Mouse (Mus musculus) embryonic facial prominence, embryonic 11.5 days (tissue): Measurements from ENCODE around the gene Mbd3. TPM values are rescaled to one million over a fixed set of nuclear protein-coding genes. Genes with fewer than 3 reads are reported as not detected.
A peak's percentile ranks its signal among the peaks of the same experiment; 100 is the strongest.

ENCODE experiments used
- ATAC-seq: fragments of 200-750 bp; cut with Nextera tagmentation; replicated peaks from 2 replicates; pipeline ENCODE4 v1.8.0; 2017; ENCODE audit warnings: low read depth; ENCODE audit not compliant: insufficient number of reproducible peaks, low FRiP score, low TSS enrichment
- DNase-seq: peaks from one replicate; pipeline ENCODE4 v3.0.0-alpha.2; 2015; ENCODE audit warnings: low spot score
- H3K27ac ChIP-seq: fragments of 300-500 bp; sonication (generic); replicated peaks from 2 replicates; pipeline ENCODE4 v1.5.1; 2014; ENCODE audit warnings: mild to moderate bottlenecking, low read depth, low read length, control low read depth
- H3K27me3 ChIP-seq: fragments of 300-500 bp; sonication (generic); 2 replicates; pipeline ENCODE4 v1.6.1; 2014; ENCODE audit warnings: mild to moderate bottlenecking, low read length, moderate library complexity, mixed read lengths; ENCODE audit not compliant: control insufficient read depth, insufficient read depth
- H3K36me3 ChIP-seq: fragments of 300-500 bp; sonication (generic); replicated peaks from 2 replicates; pipeline ENCODE4 v1.6.1; 2014; ENCODE audit warnings: low read depth, mild to moderate bottlenecking, low read length, moderate library complexity, mixed read lengths; ENCODE audit not compliant: control insufficient read depth, insufficient read depth
- H3K4me1 ChIP-seq: fragments of 300-500 bp; sonication (generic); 2 replicates; pipeline ENCODE4 v1.6.1; 2014; ENCODE audit warnings: low read length, mixed read lengths; ENCODE audit not compliant: control insufficient read depth, insufficient read depth
- H3K4me2 ChIP-seq: fragments of 300-500 bp; sonication (generic); 2 replicates; pipeline ENCODE4 v1.6.1; 2014; ENCODE audit warnings: low read depth, mild to moderate bottlenecking, control low read depth, low read length, moderate library complexity
- H3K4me3 ChIP-seq: fragments of 300-500 bp; sonication (generic); 2 replicates; pipeline ENCODE4 v1.5.1; 2014; ENCODE audit warnings: low read depth, low read length, control low read depth
- H3K9ac ChIP-seq: fragments of 300-500 bp; sonication (generic); replicated peaks from 2 replicates; pipeline ENCODE4 v1.6.1; 2014; ENCODE audit warnings: mild to moderate bottlenecking, control low read depth, low read length
- H3K9me3 ChIP-seq: fragments of 300-500 bp; sonication (generic); replicated peaks from 2 replicates; pipeline ENCODE4 v1.6.1; 2016; ENCODE audit warnings: mild to moderate bottlenecking, low read length, inconsistent platforms, mixed read lengths; ENCODE audit not compliant: control insufficient read depth
- WGBS: fragments of 180-500 bp; shearing (Covaris S2); extraction: QIAGEN DNeasy Blood & Tissue Kit; methylation state at CpG from one replicate; pipeline ENCODE4 v1.1.7; 2014; 5-methylcytosine and 5-hydroxymethylcytosine counted together
- polyA plus RNA-seq: library from polyadenylated mRNA; unstranded; fragments of >200 nt; fragmentation: Nextera tagmentation; extraction: Ambion mirVana; gene quantifications from 2 replicates; pipeline ENCODE4 v1.2.1, GENCODE M21; 2014

Gene Mbd3
- polyA plus RNA-seq, 1 experiment from 2014 or later: 241 TPM

DNA sequence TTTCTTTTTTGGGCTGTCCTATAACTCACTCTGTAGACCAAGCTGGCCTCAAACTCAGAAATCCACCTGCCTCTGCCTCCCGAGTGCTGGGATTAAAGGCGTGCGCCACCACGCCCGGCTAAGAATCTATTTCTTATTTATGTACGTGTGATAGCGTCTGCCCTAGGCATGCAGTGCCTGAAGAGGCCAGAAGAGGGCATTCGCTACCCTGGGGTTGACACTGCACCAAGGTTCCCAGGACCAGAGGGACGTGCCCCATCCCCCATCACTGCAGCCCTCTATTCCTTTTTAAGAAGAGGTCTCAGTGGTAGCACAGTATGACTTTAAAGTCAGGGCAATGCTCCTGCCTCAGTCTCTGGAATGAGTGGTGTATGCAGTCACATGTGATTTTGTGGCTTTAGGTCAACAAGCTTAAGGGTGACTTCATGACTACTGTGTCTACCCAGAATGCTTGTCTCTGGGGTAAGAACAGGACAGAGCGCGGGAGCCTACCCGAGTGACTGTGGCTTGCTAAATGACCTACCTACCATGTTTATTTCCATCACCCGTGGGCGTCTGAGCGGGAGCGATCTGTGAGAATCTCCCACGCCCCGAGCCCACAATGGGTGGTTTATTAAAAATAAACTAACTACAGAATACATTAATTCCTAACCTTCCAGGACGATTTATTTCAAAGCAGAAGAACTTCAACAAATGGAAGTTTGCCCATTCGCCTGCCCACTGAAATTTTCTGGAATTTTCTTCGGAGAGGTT lies 29.2 kb downstream of the Mbd3 start:
- WGBS: 81% methylated on average over 21 of the region's 21 CpGs
- Histone ChIP-seq H3K27ac (no peak overlapping the region), H3K27me3 (no peaks in the 10 kb centered on the region), H3K36me3 (no peaks in the 10 kb centered on the region), H3K4me3 (no peak overlapping the region), H3K4me2 (no peak overlapping the region), H3K9me3 (no peaks in the 10 kb centered on the region), H3K9ac (no peak overlapping the region), H3K4me1 (no peaks in the 10 kb centered on the region)
- ATAC-seq (no peak), DNase-seq (no peak)

DNA sequence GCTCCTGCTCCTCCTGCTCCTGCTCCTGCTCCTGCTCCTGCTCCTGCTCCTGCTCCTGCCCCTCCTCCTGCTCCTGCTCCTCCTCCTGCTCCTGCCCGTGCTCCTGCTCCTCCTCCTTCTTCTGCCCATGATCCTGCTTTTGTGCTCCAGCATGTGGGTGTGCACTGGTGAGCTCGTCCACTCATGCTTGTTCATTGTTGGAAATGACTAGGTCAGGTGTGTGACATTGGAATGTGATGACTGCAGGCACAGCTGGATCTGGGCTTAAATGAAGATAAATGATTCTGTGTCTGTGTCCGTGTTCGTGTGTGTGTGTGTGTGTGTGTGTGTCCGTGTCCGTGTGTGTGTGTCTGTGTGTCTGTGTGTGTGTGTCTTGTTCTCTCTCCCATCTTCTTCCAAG lies 31.0 kb downstream of the Mbd3 start:
- no peaks in the 10 kb centered on the region for H3K9me3 ChIP-seq
- ATAC-seq (no peak), DNase-seq (no peak)
- H3K4me1 ChIP-seq: no peaks in the 10 kb centered on the region
- 90% methylated on average over 6 of the region's 6 CpGs for WGBS
- no peak overlapping the region for H3K9ac ChIP-seq
- no peak overlapping the region for H3K4me3 ChIP-seq
- H3K27ac ChIP-seq: no peak overlapping the region
- no peak overlapping the region for H3K4me2 ChIP-seq
- H3K36me3 ChIP-seq: no peaks in the 10 kb centered on the region
- H3K27me3 ChIP-seq: peaks cover 7% of the 10 kb centered on the region

DNA sequence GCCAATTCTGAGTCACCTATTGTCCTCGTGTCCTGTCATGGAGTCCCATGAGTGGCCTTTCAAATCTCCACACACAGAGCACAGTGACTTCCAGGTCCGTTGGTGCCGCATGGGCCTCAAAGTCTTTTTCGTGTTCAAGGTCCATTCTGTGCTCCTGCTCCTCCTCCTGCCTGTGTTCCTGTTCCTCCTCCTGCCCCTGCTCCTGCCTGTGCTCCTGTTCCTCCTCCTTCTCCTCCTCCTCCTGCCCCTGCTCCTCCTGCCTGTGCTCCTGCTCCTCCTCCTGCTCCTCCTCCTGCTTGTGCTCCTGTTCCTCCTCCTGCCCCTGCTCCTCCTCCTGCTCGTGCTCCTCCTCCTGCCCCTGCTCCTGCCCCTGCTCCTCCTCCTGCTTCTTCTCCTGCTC lies 31.4 kb downstream of the Mbd3 start:
- no peaks in the 10 kb centered on the region for H3K36me3 ChIP-seq
- WGBS: 61% methylated on average over 5 of the region's 5 CpGs
- no peak for ATAC-seq
- H3K27ac ChIP-seq: no peak overlapping the region
- no peak for DNase-seq
- peaks cover 7% of the 10 kb centered on the region for H3K27me3 ChIP-seq
- H3K4me1 ChIP-seq: no peaks in the 10 kb centered on the region
- H3K4me3 ChIP-seq: no peak overlapping the region
- H3K9ac ChIP-seq: no peak overlapping the region
- no peak overlapping the region for H3K4me2 ChIP-seq
- H3K9me3 ChIP-seq: no peaks in the 10 kb centered on the region

DNA sequence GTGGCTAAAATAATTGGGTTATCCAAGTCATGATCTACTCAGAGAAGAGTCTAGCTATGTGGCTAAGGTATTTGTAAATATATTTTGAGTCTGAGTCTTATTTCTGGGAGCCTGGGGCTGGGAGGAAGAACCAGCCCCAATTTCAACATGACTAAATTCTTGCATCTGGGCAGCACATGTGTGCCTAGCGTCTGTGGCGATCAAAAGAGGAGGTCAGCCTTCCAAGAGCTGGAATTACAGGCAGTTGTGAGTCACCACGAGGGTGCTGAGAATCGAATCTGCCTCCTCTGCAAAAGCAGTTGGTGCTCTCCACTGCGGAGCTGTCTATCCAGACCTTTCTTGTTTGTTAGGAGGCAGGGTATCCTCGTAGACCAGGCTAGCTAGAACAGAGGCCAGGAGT lies 33.6 kb downstream of the Mbd3 start:
- Histone ChIP-seq H3K27ac (no peak overlapping the region), H3K4me1 (no peaks in the 10 kb centered on the region), H3K9me3 (no peaks in the 10 kb centered on the region), H3K36me3 (no peaks in the 10 kb centered on the region), H3K27me3 (peaks cover 7% of the 10 kb centered on the region), H3K4me2 (no peak overlapping the region), H3K4me3 (no peak overlapping the region), H3K9ac (no peak overlapping the region)
- DNase-seq (no peak), ATAC-seq (no peak)
- 58% methylated on average over 6 of the region's 6 CpGs for WGBS

DNA sequence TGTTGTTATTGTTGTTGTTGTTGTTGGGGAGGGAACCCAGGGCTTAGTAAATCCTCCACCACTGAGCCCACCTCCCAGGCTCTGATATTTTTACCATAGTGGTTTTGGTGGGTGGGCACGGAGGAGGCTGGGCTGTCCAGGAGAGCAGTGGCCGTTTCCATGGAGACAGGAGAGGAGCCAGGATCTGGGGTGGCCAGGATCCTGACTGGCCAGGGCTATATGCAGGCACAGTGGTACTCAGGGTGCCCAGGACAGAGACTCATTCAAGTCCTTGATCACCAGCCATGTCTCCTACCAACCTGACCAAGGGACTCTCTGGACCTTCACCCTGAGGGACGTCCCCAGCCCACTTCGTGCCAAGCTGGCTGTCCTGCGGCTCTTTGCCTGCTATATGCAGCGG lies 35.6 kb downstream of the Mbd3 start:
- Histone ChIP-seq H3K9ac (no peak overlapping the region), H3K27me3 (peaks cover 13% of the 10 kb centered on the region)
- ATAC-seq: no peak

DNA sequence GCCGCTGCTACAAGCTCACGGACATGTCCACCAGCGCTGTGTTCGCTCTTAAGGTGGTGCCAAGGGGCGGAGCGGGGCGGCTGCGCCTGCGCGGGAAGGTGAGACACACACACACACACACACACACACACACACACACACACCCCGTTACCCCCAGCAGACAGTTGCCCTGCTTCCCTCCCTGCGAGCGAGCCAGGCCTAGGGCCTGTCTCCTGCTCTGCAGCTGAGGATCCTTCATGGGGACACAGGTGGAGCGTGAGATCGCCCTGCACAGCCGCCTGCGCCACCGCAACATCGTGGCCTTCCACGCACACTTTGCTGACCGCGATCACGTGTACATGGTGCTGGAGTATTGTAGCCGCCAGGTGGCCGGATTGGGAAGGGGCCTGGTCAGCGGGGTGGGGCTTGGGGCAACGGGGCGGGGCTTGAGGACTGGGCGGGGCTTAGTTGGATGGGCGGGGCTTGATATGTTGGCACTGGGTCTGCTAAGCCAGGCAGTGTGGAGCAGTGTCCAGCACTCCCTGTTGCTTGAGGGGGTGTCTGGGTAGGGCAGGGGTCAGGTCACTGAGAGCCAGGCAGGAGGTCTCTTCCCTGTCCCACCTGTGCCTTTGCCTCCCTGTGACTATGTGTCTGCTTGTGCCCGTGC lies 41.2 kb downstream of the Mbd3 start:
- DNase-seq (no peak), ATAC-seq (no peak; the same call in 1 of the 2 replicates)
- Histone ChIP-seq H3K27me3 (peaks cover 50% of the 10 kb centered on the region), H3K9ac (no peak overlapping the region), H3K4me1 (peaks cover 7% of the 10 kb centered on the region), H3K36me3 (no peaks in the 10 kb centered on the region), H3K4me3 (peak overlapping the region; percentile 9; the same call in 1 of the 2 replicates), H3K9me3 (no peaks in the 10 kb centered on the region; the same call in 1 of the 2 replicates), H3K4me2 (peak overlapping the region; percentile 0; the same call in 1 of the 2 replicates), H3K27ac (no peak overlapping the region)
- 8% methylated on average over 31 of the region's 31 CpGs for WGBS

More for the DNA sequence above, 35.6 kb downstream of the Mbd3 start:
- no peaks in the 10 kb centered on the region; the same call in 1 of the 2 replicates for H3K9me3 ChIP-seq
- no peaks in the 10 kb centered on the region for H3K4me1 ChIP-seq
- no peak overlapping the region for H3K27ac ChIP-seq
- no peaks in the 10 kb centered on the region for H3K36me3 ChIP-seq
- whole genome bisulfite sequencing: 38% methylated on average over 6 of the region's 6 CpGs
- H3K4me3 ChIP-seq: no peak overlapping the region
- no peak overlapping the region for H3K4me2 ChIP-seq
- no peak for DNase-seq

GRCm38 (mm10) chr10:80357336-80357735 lies 42.0 kb downstream of the Mbd3 start:
- H3K9ac ChIP-seq: no peak overlapping the region
- peaks cover 7% of the 10 kb centered on the region for H3K4me1 ChIP-seq
- H3K36me3 ChIP-seq: no peaks in the 10 kb centered on the region
- no peak overlapping the region for H3K4me3 ChIP-seq
- no peaks in the 10 kb centered on the region; the same call in 1 of the 2 replicates for H3K9me3 ChIP-seq
- H3K27me3 ChIP-seq: peaks cover 57% of the 10 kb centered on the region
- no peak overlapping the region for H3K4me2 ChIP-seq
- DNase-seq: no peak
- H3K27ac ChIP-seq: no peak overlapping the region
- 28% methylated on average over 7 of the region's 7 CpGs for WGBS
- ATAC-seq: no peak

GRCm38 (mm10) chr10:80356737-80357136 lies 42.6 kb downstream of the Mbd3 start:
- peaks cover 7% of the 10 kb centered on the region for H3K4me1 ChIP-seq
- DNase-seq (no peak), ATAC-seq (no peak)
- H3K4me3 ChIP-seq: peak overlapping the region; percentile 30
- 1% methylated on average over 34 of the region's 34 CpGs for WGBS
- no peaks in the 10 kb centered on the region for H3K36me3 ChIP-seq
- no peak overlapping the region for H3K27ac ChIP-seq
- H3K4me2 ChIP-seq: peak overlapping the region; percentile 57
- peaks cover 62% of the 10 kb centered on the region for H3K27me3 ChIP-seq
- H3K9me3 ChIP-seq: no peaks in the 10 kb centered on the region; the same call in 1 of the 2 replicates
- H3K9ac ChIP-seq: peak overlapping the region; percentile 25; the same call in 1 of the 2 replicates
